Mouse (Mus musculus) liver, adult 2 months (tissue): ENCODE results near the gene Gm20605.

Source experiments
- CTCF ChIP-seq: fragments of 200-500 bp; IDR thresholded peaks from 2 replicates; pipeline ENCODE4 v1.5.1; 2011; ENCODE audit warnings: low read depth, low read length, control low read depth
- POLR2A ChIP-seq: fragments of 200-500 bp; IDR thresholded peaks from 2 replicates; pipeline ENCODE4 v1.6.1; 2011; ENCODE audit warnings: low read length, control low read depth; ENCODE audit not compliant: insufficient read depth; ENCODE audit errors: extremely low read depth

DNA sequence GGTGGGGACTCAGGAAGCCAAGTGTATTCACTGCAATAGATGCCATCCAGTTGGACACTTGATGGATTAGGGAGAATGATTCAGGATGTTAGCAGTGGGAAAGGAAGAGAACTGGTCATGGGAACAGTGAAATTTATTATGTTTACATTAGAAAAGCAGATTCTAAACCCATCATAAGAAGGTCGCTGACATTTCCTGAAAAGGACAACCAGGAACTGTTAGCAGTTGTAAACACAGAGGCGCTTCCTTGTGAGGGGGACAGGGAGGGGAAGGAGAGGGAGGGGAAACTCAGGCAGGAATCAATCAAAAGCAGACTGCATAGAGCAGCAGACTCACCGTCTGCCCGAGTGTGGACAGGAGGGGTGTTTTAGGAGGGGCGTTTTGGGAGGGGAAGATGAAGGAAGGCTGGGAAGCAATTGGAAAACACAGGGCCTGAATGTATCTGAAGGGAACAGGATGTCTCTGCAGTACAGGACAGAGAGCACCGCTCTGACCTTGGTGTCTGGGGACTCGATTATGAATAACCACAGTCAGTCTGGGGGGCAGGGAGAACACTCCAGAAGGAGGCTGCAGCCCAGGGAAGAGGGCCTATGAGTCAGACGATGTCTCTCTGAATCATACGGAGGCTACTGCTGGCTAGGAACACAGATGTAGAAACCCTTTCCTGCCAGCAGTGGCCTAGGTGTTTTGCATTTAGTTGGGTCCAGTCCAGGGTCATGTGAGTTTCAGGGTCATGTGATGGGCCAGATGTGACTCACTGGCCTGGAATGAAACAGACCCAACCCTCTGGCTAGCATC lies 42.7 kb downstream of the Gm20605 start:
- TF ChIP-seq CTCF (no peak), POLR2A (no peak)
